Mouse (Mus musculus) natural killer cell, adult 2 months (primary cell): ENCODE measurements around the gene Sox9.

ENCODE experiments used
- DNase-seq, 2 experiments: peaks; one replicate each; pipeline ENCODE4 v3.0.0; 2022; ENCODE audit warnings: low spot score in 2 of 2

The Sox9 gene

GRCm38 (mm10) chr11:112801189-112801818, 19.3 kb downstream of the Sox9 start:
- DNase-seq = no peak

GRCm38 (mm10) chr11:112807838-112808506, 25.9 kb downstream of the Sox9 start:
- DNase-seq = no peak

GRCm38 (mm10) chr11:112810447-112811151, 28.6 kb downstream of the Sox9 start:
- DNase-seq = no peak

- DNase-seq = no peak
Measured at GRCm38 (mm10) chr11:112811152-112811871, 29.3 kb downstream of the Sox9 start.

GRCm38 (mm10) chr11:112817829-112818650, 36.0 kb downstream of the Sox9 start:
- no peak for DNase-seq

GRCm38 (mm10) chr11:112818651-112819270, 36.7 kb downstream of the Sox9 start:
- DNase-seq = no peak

GRCm38 (mm10) chr11:112821536-112821935, 39.5 kb downstream of the Sox9 start:
- DNase-seq = no peak

GRCm38 (mm10) chr11:112824146-112824545, 42.1 kb downstream of the Sox9 start:
- no peak for DNase-seq

- DNase-seq = no peak
Measured at GRCm38 (mm10) chr11:112826193-112827043, 44.4 kb downstream of the Sox9 start.

GRCm38 (mm10) chr11:112827044-112827347, 45.0 kb downstream of the Sox9 start:
- DNase-seq = no peak

- DNase-seq = no peak
Measured at GRCm38 (mm10) chr11:112828553-112829287, 46.7 kb downstream of the Sox9 start.

- DNase-seq = no peak
Measured at GRCm38 (mm10) chr11:112834245-112835005, 52.4 kb downstream of the Sox9 start.

- no peak for DNase-seq
Measured at GRCm38 (mm10) chr11:112835468-112836092, 53.6 kb downstream of the Sox9 start.
